Mouse (Mus musculus) embryonic facial prominence, embryonic 14.5 days (tissue): ENCODE measurements around the gene Rbck1. TPM values are rescaled to one million over a fixed set of nuclear protein-coding genes. Genes with fewer than 3 reads are reported as not detected.

Source experiments
- ATAC-seq: fragments of 200-750 bp; cut with Nextera tagmentation; 2 replicates; pipeline ENCODE4 v1.8.0; 2017; ENCODE audit warnings: low read depth, moderate number of reproducible peaks, moderate TSS enrichment
- DNase-seq: peaks from one replicate; pipeline ENCODE4 v3.0.0-alpha.2; 2015; ENCODE audit warnings: low spot score
- H3K27ac ChIP-seq: fragments of 300-500 bp; sonication (generic); replicated peaks from 2 replicates; pipeline ENCODE4 v1.5.1; 2014; ENCODE audit warnings: low read depth, mild to moderate bottlenecking, low read length, moderate library complexity
- H3K27me3 ChIP-seq: fragments of 300-500 bp; sonication (generic); replicated peaks from 2 replicates; pipeline ENCODE4 v1.6.1; 2014; ENCODE audit warnings: low read length; ENCODE audit not compliant: control insufficient read depth, insufficient read depth
- H3K36me3 ChIP-seq: fragments of 300-500 bp; sonication (generic); 2 replicates; pipeline ENCODE4 v1.6.1; 2014; ENCODE audit warnings: low read length, mixed read lengths; ENCODE audit not compliant: control insufficient read depth, insufficient read depth
- H3K4me1 ChIP-seq: fragments of 300-500 bp; sonication (generic); 2 replicates; pipeline ENCODE4 v1.6.1; 2014; ENCODE audit warnings: antibody characterized with exemption, low read length; ENCODE audit not compliant: control insufficient read depth, insufficient read depth
- H3K4me2 ChIP-seq: fragments of 300-500 bp; sonication (generic); 2 replicates; pipeline ENCODE4 v1.6.1; 2014; ENCODE audit warnings: low read depth, mild to moderate bottlenecking, low read length, moderate library complexity, mixed read lengths
- H3K4me3 ChIP-seq: fragments of 300-500 bp; sonication (generic); 2 replicates; pipeline ENCODE4 v1.5.1; 2014; ENCODE audit warnings: low read depth, mild to moderate bottlenecking, low read length
- H3K9ac ChIP-seq: fragments of 300-500 bp; sonication (generic); 2 replicates; pipeline ENCODE4 v1.6.1; 2014; ENCODE audit warnings: low read depth, mild to moderate bottlenecking, low read length, moderate library complexity, mixed read lengths
- H3K9me3 ChIP-seq: fragments of 300-500 bp; sonication (generic); 2 replicates; pipeline ENCODE4 v1.6.1; 2016; ENCODE audit warnings: low read length; ENCODE audit not compliant: control insufficient read depth
- WGBS: fragments of 180-500 bp; shearing (Covaris S2); extraction: QIAGEN DNeasy Blood & Tissue Kit; methylation state at CpG from one replicate; pipeline ENCODE4 v1.1.7; 2014; 5-methylcytosine and 5-hydroxymethylcytosine counted together
- polyA plus RNA-seq: library from polyadenylated mRNA; unstranded; fragments of >200 nt; fragmentation: Nextera tagmentation; extraction: Ambion mirVana; gene quantifications from 2 replicates; pipeline ENCODE4 v1.2.1, GENCODE M21; 2014

Rbck1 gene
- polyA plus RNA-seq, 1 experiment from 2014 or later: 79.5 TPM

DNA sequence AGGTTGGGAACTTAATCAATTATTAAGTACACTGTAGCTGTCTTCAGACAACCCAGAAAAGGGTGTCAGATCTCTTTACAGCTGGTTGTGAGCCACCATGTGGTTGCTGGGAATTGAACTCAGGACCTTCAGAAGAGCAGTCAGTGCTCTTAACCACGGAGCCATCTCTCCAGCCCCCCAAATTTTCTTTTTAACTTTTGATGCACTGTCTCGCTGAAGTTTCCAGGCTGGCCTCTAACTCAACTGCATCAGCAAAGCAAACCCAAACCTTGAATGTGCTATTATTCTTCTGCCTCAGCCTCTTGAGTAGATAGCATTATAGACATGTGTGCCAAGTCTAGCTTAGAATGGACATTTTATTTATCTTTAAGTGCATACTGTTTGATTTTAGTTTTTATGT is 15.3 kb upstream of the Rbck1 start:
- no peaks in the 10 kb centered on the region for H3K9me3 ChIP-seq
- no peak overlapping the region for H3K4me2 ChIP-seq
- H3K9ac ChIP-seq: no peak overlapping the region
- no peaks in the 10 kb centered on the region for H3K4me1 ChIP-seq
- DNase-seq (no peak), ATAC-seq (no peak)
- WGBS: 81% methylated on average over 2 of the region's 2 CpGs
- H3K27me3 ChIP-seq: no peaks in the 10 kb centered on the region
- H3K27ac ChIP-seq: no peak overlapping the region
- H3K4me3 ChIP-seq: no peak overlapping the region
- H3K36me3 ChIP-seq: no peaks in the 10 kb centered on the region

DNA sequence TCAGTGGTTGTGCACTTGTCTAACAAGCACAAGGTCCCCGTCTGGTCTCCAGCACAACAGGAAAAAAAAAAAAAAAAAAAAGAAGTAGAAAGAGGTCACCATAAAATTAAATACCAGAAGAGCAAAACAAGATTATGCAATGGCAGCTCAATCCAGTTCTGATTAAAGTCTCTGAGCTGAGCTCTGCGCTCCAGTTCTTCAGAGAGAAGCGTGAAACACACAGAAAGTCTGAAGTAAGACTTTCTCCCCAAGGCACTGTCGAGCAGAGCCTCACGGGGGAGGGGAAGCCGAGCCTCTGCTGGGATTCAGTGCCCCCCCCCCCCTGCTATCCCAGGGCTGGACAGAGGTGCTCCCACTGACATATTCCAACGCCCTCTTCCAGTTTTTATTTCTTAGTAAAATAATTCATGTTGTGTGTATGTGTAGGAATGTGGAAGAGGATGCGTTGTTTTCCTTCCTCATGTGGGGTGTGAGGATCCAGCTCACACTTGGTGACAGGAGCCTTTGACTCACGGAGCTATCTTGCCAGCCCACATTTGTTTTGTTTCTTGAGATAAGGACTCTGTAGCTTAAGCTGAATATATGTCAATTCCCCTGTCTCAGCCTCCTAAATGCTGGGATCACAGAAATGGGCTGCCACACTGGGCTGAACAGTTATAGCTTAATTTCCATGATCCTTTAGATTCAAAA is 14.5 kb upstream of the Rbck1 start:
- no peak overlapping the region for H3K4me3 ChIP-seq
- no peak overlapping the region for H3K4me2 ChIP-seq
- H3K27me3 ChIP-seq: no peaks in the 10 kb centered on the region
- H3K27ac ChIP-seq: no peak overlapping the region
- H3K4me1 ChIP-seq: no peaks in the 10 kb centered on the region
- 37% methylated on average over 9 of the region's 9 CpGs for WGBS
- no peak for DNase-seq
- H3K9ac ChIP-seq: no peak overlapping the region
- ATAC-seq: no peak
- no peaks in the 10 kb centered on the region for H3K36me3 ChIP-seq
- H3K9me3 ChIP-seq: no peaks in the 10 kb centered on the region

DNA sequence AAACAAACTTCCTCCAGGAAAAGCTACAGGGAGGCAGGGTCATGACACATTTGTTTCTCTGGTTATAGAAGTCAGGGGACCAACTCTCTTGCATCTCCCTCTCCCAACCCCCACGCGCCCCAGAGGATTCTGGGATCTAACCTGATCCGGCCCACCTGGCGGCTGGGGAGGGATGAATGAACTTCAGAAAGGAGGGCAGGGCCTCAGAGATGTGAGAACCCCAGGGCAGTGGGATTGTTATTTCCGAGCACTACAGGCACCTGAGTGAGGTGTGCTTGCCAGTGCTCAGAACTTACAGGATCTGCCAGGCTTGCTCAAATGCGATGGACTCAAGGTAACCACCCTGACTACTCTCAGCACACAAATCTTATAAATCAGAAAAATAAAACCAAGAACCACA is 12.9 kb upstream of the Rbck1 start:
- no peak for DNase-seq
- Histone ChIP-seq H3K4me3 (no peak overlapping the region), H3K27ac (no peak overlapping the region), H3K27me3 (no peaks in the 10 kb centered on the region), H3K4me2 (no peak overlapping the region), H3K36me3 (no peaks in the 10 kb centered on the region), H3K9me3 (no peaks in the 10 kb centered on the region), H3K4me1 (no peaks in the 10 kb centered on the region), H3K9ac (no peak overlapping the region)
- 64% methylated on average over 6 of the region's 6 CpGs for WGBS
- ATAC-seq: no peak

DNA sequence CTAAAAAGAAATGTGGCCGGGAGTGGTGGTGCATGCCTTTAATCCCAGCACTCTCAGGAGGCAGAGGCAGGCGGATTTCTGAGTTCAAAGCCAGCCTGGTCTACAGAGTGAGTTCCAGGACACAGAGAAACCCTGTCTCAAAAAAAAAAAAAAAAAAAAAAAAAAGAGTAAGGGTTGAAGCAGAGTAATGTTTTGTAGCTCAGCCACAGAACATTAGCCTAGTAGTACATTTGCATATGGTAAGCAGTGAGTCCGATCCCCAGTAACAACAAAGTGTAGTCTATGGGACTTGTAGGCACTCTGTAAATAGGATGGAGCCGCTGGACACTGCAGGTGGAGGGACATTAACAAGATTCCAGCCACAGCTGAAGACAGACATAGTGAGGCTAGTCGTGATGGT is 12.5 kb upstream of the Rbck1 start:
- Histone ChIP-seq H3K9ac (no peak overlapping the region), H3K9me3 (no peaks in the 10 kb centered on the region), H3K36me3 (no peaks in the 10 kb centered on the region), H3K4me1 (no peaks in the 10 kb centered on the region), H3K4me3 (no peak overlapping the region), H3K4me2 (no peak overlapping the region), H3K27ac (no peak overlapping the region), H3K27me3 (no peaks in the 10 kb centered on the region)
- 64% methylated on average over 5 of the region's 5 CpGs for whole genome bisulfite sequencing
- ATAC-seq: no peak
- no peak for DNase-seq

DNA sequence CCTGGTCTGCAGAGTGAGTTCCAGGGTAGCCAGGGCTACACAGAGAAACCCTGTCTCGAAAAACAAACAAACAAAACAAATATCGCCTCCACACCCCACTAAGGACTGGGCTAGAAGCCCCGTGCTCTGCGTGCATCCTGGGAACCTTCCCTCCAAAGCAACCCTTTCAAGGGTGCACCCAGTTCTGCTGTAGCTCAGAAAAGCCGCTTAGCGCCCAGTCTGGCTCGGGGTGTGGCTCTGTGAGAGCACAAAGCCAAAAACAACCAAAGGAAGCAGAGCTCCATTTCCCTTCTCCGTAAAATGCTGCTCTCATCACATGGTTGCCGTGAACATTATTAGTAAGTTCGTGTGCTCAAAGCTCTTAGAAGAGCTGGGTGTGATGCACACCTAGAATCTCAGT is 11.9 kb upstream of the Rbck1 start:
- Histone ChIP-seq H3K9me3 (no peaks in the 10 kb centered on the region), H3K36me3 (no peaks in the 10 kb centered on the region), H3K4me2 (peak overlapping the region; percentile 69), H3K4me3 (peak overlapping the region; percentile 43), H3K4me1 (no peaks in the 10 kb centered on the region), H3K27me3 (no peaks in the 10 kb centered on the region), H3K27ac (no peak overlapping the region), H3K9ac (peak overlapping the region; percentile 49; the same call in 1 of the 2 replicates)
- WGBS: 10% methylated on average over 10 of the region's 10 CpGs
- ATAC-seq (peak; percentile 20; the same call in 1 of the 2 replicates), DNase-seq (no peak)

DNA sequence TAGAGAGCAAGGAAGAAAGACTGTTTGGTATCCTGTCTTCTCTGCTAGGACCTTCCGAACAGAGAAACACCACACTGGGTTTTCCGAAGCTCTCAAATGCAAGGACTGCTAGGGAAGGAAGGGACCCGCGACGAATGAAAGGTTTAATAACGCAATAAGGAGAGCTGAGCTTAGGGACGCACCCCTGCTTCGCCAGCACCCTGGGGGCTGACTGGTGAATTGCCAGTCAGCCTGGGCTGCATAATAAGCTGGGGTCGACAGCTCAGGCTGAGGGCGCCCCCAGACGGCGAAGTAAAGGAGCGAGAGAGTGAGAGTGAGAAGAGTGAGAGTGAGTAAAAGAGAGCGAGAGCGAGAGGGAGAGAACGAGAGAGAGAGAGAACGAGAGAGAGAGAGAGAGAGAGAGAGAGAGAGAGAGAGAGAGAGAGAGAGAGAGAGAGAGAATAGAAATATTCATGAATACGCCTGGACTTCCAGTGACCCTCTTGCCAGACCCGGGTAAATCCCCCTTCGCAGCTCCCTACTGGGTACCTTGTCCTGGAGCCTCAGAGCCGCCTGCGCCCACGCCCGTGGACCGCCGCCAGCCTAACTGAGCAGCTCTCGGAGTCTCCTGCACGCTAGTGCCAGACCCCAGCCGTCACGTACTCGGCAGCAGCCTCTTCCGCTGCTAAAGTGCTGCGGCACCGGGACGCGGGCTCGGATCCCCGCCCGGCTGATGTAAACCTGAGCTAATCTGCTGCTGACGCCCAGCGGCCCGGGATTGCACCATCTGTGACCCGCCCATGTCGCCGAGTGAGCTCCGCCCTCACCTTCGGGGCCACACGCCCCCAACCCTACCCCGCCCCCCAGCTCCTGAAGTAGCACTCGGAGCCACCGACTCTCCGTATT is 11.1 kb upstream of the Rbck1 start, which contains the start of gene Trib3:
Gene Trib3, minus strand, starts transcription at position 704 of the 885 bp plus-strand sequence.
- H3K4me1 ChIP-seq: no peaks in the 10 kb centered on the region
- H3K4me3 ChIP-seq: peak within 1 kb of the TSS; percentile 43
- no peaks in the 10 kb centered on the region for H3K9me3 ChIP-seq
- H3K27ac ChIP-seq: no peak within 1 kb of the TSS
- under 1% methylated on average over 41 of the region's 52 CpGs for WGBS
- peak within 1 kb of the TSS; percentile 49 for H3K9ac ChIP-seq
- no peaks in the 10 kb centered on the region for H3K27me3 ChIP-seq
- ATAC-seq (peak; percentile 88), DNase-seq (peak; percentile 85)
- peak within 1 kb of the TSS; percentile 69 for H3K4me2 ChIP-seq
- no peaks in the 10 kb centered on the region for H3K36me3 ChIP-seq

DNA sequence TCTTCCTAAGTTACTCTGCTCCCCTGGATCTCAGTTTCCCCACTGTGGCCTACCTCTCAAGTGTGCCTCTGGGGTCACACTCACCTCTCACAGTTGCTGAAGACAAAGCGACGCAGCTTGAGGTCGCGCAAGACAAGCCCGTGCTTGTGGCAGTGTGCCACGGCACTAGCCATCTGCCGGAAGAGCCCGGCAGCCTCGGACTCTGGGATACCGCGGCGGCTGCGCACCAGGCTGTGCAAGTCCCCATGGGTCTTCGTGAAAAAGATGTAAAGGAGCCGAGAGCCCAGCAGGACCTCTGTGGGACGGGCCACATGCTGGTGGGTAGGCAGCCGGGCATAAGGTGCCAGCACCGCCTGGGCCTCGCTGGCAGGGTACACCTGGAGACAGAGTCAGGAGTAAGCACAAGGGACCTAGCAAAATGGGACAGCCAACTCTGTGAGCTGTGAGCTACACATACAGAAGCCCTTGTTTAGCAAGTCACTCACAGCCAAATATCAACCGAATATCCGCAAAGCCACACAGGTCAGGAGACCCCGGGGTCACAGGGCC is 7.3 kb upstream of the Rbck1 start:
- no peaks in the 10 kb centered on the region for H3K9me3 ChIP-seq
- no peaks in the 10 kb centered on the region for H3K4me1 ChIP-seq
- H3K36me3 ChIP-seq: no peaks in the 10 kb centered on the region
- H3K9ac ChIP-seq: no peak overlapping the region
- H3K27ac ChIP-seq: no peak overlapping the region
- no peak for DNase-seq
- 85% methylated on average over 22 of the region's 22 CpGs for WGBS
- no peak overlapping the region for H3K4me2 ChIP-seq
- no peak for ATAC-seq
- no peak overlapping the region for H3K4me3 ChIP-seq
- no peaks in the 10 kb centered on the region for H3K27me3 ChIP-seq

DNA sequence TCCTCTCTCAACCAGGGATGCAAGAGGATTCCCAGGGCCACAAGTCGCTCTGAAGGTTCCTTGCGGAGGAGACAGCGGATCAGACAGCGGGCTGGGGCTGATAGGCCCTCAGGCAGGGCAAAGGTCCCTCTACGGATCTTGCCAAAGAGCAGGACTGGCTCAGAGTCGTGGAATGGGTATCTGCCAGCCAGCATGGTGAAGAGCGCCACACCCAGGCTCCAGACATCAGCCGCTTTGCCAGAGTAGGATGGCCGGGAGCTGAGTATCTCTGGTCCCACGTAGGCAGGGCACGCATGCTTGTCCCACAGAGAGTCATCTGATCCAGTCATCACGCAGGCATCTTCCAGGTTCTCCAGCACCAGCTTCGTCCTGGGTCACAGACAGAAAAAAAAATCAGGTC is 5.9 kb upstream of the Rbck1 start:
- Histone ChIP-seq H3K9ac (no peak overlapping the region), H3K9me3 (no peaks in the 10 kb centered on the region), H3K36me3 (no peaks in the 10 kb centered on the region), H3K4me3 (no peak overlapping the region), H3K27me3 (no peaks in the 10 kb centered on the region), H3K4me1 (no peaks in the 10 kb centered on the region), H3K27ac (no peak overlapping the region), H3K4me2 (no peak overlapping the region)
- 66% methylated on average over 13 of the region's 13 CpGs for WGBS
- ATAC-seq: no peak
- DNase-seq: no peak
